Mouse (Mus musculus): ENCODE measurements around the gene Nfib. TPM values are rescaled to one million over a fixed set of nuclear protein-coding genes. Genes with fewer than 3 reads are reported as not detected.
A peak's percentile ranks its signal among the peaks of the same experiment; 100 is the strongest.

The Nfib gene
- polyA plus RNA-seq, 1 experiment from 2014 or later: 86.8 TPM

- peaks cover 35% of the 10 kb centered on the region for H3K4me1 ChIP-seq
- H3K36me3 ChIP-seq: no peaks in the 10 kb centered on the region
- ATAC-seq (ENCODE audit: insufficient number of reproducible peaks, insufficient read depth, low FRiP score, low TSS enrichment): peak; percentile 72
- no peaks in the 10 kb centered on the region for H3K9me3 ChIP-seq
- WGBS: under 1% methylated on average over 38 of the region's 81 CpGs
- peak overlapping the region; percentile 100 for H3K27ac ChIP-seq
- peak overlapping the region; percentile 98 for H3K4me3 ChIP-seq
- H3K9ac ChIP-seq: peak overlapping the region; percentile 100
- H3K27me3 ChIP-seq: no peaks in the 10 kb centered on the region
- peak overlapping the region; percentile 71 for H3K4me2 ChIP-seq (replicated peaks)
Measured at GRCm38 (mm10) chr4:82506081-82506730, 199.3 kb downstream of the Nfib start.

DNA sequence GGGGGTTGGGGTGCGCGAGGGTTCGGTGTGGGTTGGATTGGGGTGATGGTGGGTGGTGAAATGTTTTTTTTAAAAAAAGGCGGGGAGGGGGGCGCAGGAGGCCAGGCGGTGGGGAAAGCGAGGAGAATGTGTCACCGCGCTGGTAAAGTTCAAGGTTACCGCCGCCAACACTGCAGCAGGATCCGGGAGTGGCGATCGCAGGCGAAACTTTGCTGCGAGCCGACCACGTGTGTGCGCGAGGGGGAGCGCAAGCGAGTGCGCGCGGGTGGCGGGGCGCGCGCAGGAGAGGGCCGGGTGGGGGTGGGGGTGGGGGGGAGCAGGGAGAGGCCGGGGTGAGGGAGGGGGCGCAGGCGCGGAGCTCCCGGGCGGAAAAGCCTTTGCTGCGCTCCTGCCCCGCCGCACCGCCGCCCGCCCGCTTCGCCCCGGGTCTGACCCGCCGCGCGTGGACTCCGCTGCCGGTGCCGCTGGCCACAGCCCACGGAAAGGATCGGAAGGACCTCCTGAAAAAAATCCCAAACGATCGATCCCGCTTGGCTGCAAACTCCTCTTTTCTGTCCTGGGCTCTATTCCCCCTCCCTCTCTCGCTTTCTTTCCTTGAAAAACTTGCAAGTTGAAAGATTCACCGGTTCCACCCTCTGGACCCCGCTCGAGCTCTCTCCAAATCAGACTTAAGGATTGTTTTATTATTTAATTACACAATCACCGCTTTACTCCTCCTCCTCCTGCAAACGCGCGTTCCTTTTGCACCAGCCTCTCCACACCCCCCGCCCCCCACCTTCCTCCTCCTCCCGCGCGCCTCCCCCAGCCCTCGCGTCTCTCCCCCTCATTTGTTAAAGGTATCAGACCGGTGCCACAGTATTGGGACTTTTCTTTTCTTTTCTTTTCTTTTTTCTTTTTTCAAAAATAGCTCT is 200.2 kb downstream of the Nfib start:
- peaks cover 37% of the 10 kb centered on the region for H3K4me1 ChIP-seq
- no peaks in the 10 kb centered on the region for H3K36me3 ChIP-seq
- no peaks in the 10 kb centered on the region for H3K27me3 ChIP-seq
- no peaks in the 10 kb centered on the region for H3K9me3 ChIP-seq
- WGBS: 2% methylated on average over 57 of the region's 72 CpGs
- peak; percentile 38 for ATAC-seq (ENCODE audit: insufficient number of reproducible peaks, insufficient read depth, low FRiP score, low TSS enrichment)
- H3K9ac ChIP-seq: peak overlapping the region; percentile 100
- peak overlapping the region; percentile 71 for H3K4me2 ChIP-seq (replicated peaks)
- H3K4me3 ChIP-seq: peak overlapping the region; percentile 98
- H3K27ac ChIP-seq: peak overlapping the region; percentile 100

GRCm38 (mm10) chr4:82504284-82505120 is 201.0 kb downstream of the Nfib start:
- H3K4me3 ChIP-seq: peak overlapping the region; percentile 98
- no peaks in the 10 kb centered on the region for H3K9me3 ChIP-seq
- under 1% methylated on average over 62 of the region's 62 CpGs for WGBS
- peak overlapping the region; percentile 100 for H3K27ac ChIP-seq
- peak overlapping the region; percentile 71 for H3K4me2 ChIP-seq (replicated peaks)
- no peaks in the 10 kb centered on the region for H3K27me3 ChIP-seq
- no peak for ATAC-seq (ENCODE audit: insufficient number of reproducible peaks, insufficient read depth, low FRiP score, low TSS enrichment)
- H3K36me3 ChIP-seq: no peaks in the 10 kb centered on the region
- peaks cover 39% of the 10 kb centered on the region for H3K4me1 ChIP-seq
- peak overlapping the region; percentile 100 for H3K9ac ChIP-seq

GRCm38 (mm10) chr4:82504015-82504283 is 201.6 kb downstream of the Nfib start:
- Histone ChIP-seq H3K27me3 (no peaks in the 10 kb centered on the region), H3K4me1 (peaks cover 38% of the 10 kb centered on the region), H3K4me2 (replicated peaks) (peak overlapping the region; percentile 71), H3K9me3 (no peaks in the 10 kb centered on the region), H3K36me3 (0 out of 2 replicates have a peak, but pooled peaks cover 2% of the 10 kb centered on the region), H3K27ac (peak overlapping the region; percentile 100), H3K9ac (peak overlapping the region; percentile 100), H3K4me3 (peak overlapping the region; percentile 98)
- 1% methylated on average over 10 of the region's 10 CpGs for WGBS
- ATAC-seq (ENCODE audit: insufficient number of reproducible peaks, insufficient read depth, low FRiP score, low TSS enrichment): no peak

- Histone ChIP-seq H3K27me3 (no peaks in the 10 kb centered on the region), H3K27ac (peak overlapping the region; percentile 100; the same call in 1 of the 2 replicates), H3K4me3 (peak overlapping the region; percentile 98), H3K36me3 (peaks cover 4% of the 10 kb centered on the region; the same call in 1 of the 2 replicates), H3K4me2 (replicated peaks) (peak overlapping the region; percentile 71), H3K9me3 (no peaks in the 10 kb centered on the region), H3K4me1 (peaks cover 37% of the 10 kb centered on the region), H3K9ac (peak overlapping the region; percentile 100)
- no peak for ATAC-seq (ENCODE audit: insufficient number of reproducible peaks, insufficient read depth, low FRiP score, low TSS enrichment)
- WGBS: 13% methylated on average over 8 of the region's 8 CpGs
Measured at GRCm38 (mm10) chr4:82503274-82504014, 202.1 kb downstream of the Nfib start.

GRCm38 (mm10) chr4:82502611-82503010 is 202.9 kb downstream of the Nfib start:
- Histone ChIP-seq H3K4me1 (peaks cover 32% of the 10 kb centered on the region), H3K9ac (peak overlapping the region; percentile 58), H3K36me3 (peaks cover 12% of the 10 kb centered on the region), H3K27me3 (no peaks in the 10 kb centered on the region), H3K27ac (no peak overlapping the region; the same call in 1 of the 2 replicates), H3K9me3 (no peaks in the 10 kb centered on the region), H3K4me2 (replicated peaks) (peak overlapping the region; percentile 71), H3K4me3 (peak overlapping the region; percentile 98)
- 48% methylated on average over 2 of the region's 2 CpGs for WGBS
- no peak for ATAC-seq (ENCODE audit: insufficient number of reproducible peaks, insufficient read depth, low FRiP score, low TSS enrichment)

DNA sequence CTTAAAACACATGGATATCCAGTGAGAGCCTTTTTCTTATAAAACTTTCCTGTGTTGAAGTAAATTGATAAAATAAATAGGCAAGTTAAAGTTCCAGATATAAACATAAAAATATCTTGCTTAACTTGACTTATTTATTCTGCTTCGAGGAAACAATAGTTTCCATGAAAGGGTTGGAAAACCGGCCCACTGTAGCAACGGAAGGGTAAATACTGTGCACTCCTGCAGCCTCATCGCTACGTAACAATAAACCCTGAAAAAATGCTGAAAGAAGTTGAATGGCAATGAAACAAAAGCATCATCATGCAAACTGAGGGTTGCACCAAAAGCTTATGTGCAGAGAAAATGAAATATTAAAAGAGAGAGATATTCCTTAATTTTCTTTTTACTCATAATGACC is 203.5 kb downstream of the Nfib start:
- Histone ChIP-seq H3K27ac (no peak overlapping the region), H3K9ac (peak overlapping the region; percentile 47)

GRCm38 (mm10) chr4:82500578-82501098 is 204.9 kb downstream of the Nfib start:
- H3K9ac ChIP-seq: peak overlapping the region; percentile 34
- peaks cover 30% of the 10 kb centered on the region for H3K36me3 ChIP-seq
- H3K27ac ChIP-seq: 0 out of 2 replicates have a peak overlapping the region, but pooled peaks have one; percentile 13
- H3K4me2 ChIP-seq (replicated peaks): peak overlapping the region; percentile 71
- no peak for ATAC-seq (ENCODE audit: insufficient number of reproducible peaks, insufficient read depth, low FRiP score, low TSS enrichment)
- 44% methylated on average over 5 of the region's 5 CpGs for WGBS
- H3K4me1 ChIP-seq: peaks cover 34% of the 10 kb centered on the region
- H3K27me3 ChIP-seq: no peaks in the 10 kb centered on the region
- H3K4me3 ChIP-seq: peak overlapping the region; percentile 32
- no peaks in the 10 kb centered on the region for H3K9me3 ChIP-seq

More for the DNA sequence above, 203.5 kb downstream of the Nfib start:
- Histone ChIP-seq H3K27me3 (no peaks in the 10 kb centered on the region), H3K9me3 (no peaks in the 10 kb centered on the region), H3K4me1 (peaks cover 29% of the 10 kb centered on the region), H3K4me3 (peak overlapping the region; percentile 36), H3K4me2 (replicated peaks) (peak overlapping the region; percentile 71), H3K36me3 (peaks cover 18% of the 10 kb centered on the region)
- no peak for ATAC-seq (ENCODE audit: insufficient number of reproducible peaks, insufficient read depth, low FRiP score, low TSS enrichment)
- WGBS: 57% methylated on average over 5 of the region's 5 CpGs

GRCm38 (mm10) chr4:82499725-82500577 is 205.6 kb downstream of the Nfib start:
- no peaks in the 10 kb centered on the region for H3K9me3 ChIP-seq
- H3K9ac ChIP-seq: peak overlapping the region; percentile 7; the same call in 1 of the 2 replicates
- peaks cover 31% of the 10 kb centered on the region for H3K36me3 ChIP-seq
- H3K27ac ChIP-seq: 0 out of 2 replicates have a peak overlapping the region, but pooled peaks have one; percentile 13
- H3K4me3 ChIP-seq: peak overlapping the region; percentile 32
- WGBS: 66% methylated on average over 9 of the region's 9 CpGs
- ATAC-seq (ENCODE audit: insufficient number of reproducible peaks, insufficient read depth, low FRiP score, low TSS enrichment): no peak
- H3K4me2 ChIP-seq (replicated peaks): peak overlapping the region; percentile 71
- H3K27me3 ChIP-seq: no peaks in the 10 kb centered on the region
- peaks cover 34% of the 10 kb centered on the region for H3K4me1 ChIP-seq

GRCm38 (mm10) chr4:82499238-82499637 is 206.3 kb downstream of the Nfib start:
- no peak overlapping the region for H3K4me3 ChIP-seq
- WGBS: 71% methylated on average over 5 of the region's 5 CpGs
- ATAC-seq (ENCODE audit: insufficient number of reproducible peaks, insufficient read depth, low FRiP score, low TSS enrichment): no peak
- no peak overlapping the region for H3K9ac ChIP-seq
- H3K36me3 ChIP-seq: peaks cover 31% of the 10 kb centered on the region
- no peaks in the 10 kb centered on the region for H3K27me3 ChIP-seq
- H3K27ac ChIP-seq: no peak overlapping the region
- H3K4me2 ChIP-seq (replicated peaks): peak overlapping the region; percentile 71
- H3K4me1 ChIP-seq: peaks cover 37% of the 10 kb centered on the region
- no peaks in the 10 kb centered on the region for H3K9me3 ChIP-seq

Data from embryonic facial prominence, embryonic 12.5 days (tissue).